Mouse (Mus musculus): ENCODE measurements around the gene Tmem138. TPM values are rescaled to one million over a fixed set of nuclear protein-coding genes. Genes with fewer than 3 reads are reported as not detected.

Gene Tmem138
- total and polyA plus RNA-seq, 3 experiments = 11.9 to 25.2 TPM; not detected in 1

DNA sequence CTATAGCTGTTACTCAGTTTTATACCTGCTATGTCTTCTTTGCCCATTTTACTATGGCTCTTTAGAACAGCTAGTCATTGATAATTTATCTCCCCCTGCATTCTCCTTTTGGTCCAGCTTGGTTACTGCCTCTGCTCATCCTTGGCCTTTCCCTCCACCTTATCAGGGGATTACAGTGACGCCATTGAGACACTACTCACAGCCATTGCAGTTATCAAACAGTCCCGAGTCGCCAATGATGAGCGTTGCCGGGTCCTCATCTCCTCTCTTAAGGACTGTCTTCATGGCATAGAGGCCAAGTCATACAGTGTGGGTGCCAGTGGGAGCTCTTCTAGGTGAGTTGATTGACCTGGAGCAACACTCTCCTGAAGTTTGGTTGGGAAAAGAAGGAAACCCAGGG, 37.7 kb downstream of the Tmem138 start:
- Histone ChIP-seq H3K27me3 (ENCODE audit: control insufficient read depth in 1 of 2, insufficient read depth in 2 of 2, low read length in 2 of 2) (no peaks in the 10 kb centered on the region), H3K9me3 (replicated peaks; ENCODE audit: insufficient read depth, low read length) (no peaks in the 10 kb centered on the region), H3K36me3 (ENCODE audit: control insufficient read depth in 1 of 2, insufficient read depth in 2 of 2, low read length in 2 of 2) (peaks cover 5 to 53% of the 10 kb centered on the region in 2 experiments), H3K9ac (ENCODE audit: control insufficient read depth, low read depth, low read length, poor library complexity, severe bottlenecking) (no peak overlapping the region), H3K4me1 (ENCODE audit: control insufficient read depth in 1 of 2, insufficient read depth in 2 of 2, low read length in 2 of 2) (no peaks in the 10 kb centered on the region), H3K79me2 (ENCODE audit: control insufficient read depth, insufficient read depth, low read length, poor library complexity) (no peaks in the 10 kb centered on the region), H3K4me3 (ENCODE audit: control insufficient read depth in 1 of 2, insufficient read depth in 1 of 2, low read depth in 2 of 2, low read length in 2 of 2) (no peak overlapping the region), H3K27ac (ENCODE audit: control insufficient read depth, low read depth, low read length) (no peak overlapping the region)
- DNase-seq (ENCODE audit: low read depth, low spot score) = no peak
- no peak for TF ChIP-seq UBTF (IDR thresholded peaks at IDR 0.05; ENCODE audit: borderline replicate concordance, insufficient read depth, low read depth, low read length)
- TF ChIP-seq RAD21 (IDR thresholded peaks at IDR 0.05; ENCODE audit: low read depth, low read length) = no peak
- no peak for TF ChIP-seq ZNF384 (IDR thresholded peaks at IDR 0.05; ENCODE audit: low read depth, low read length)
- TF ChIP-seq GABPA (IDR thresholded peaks at IDR 0.05; ENCODE audit: low read depth, low read length) = no peak
- TF ChIP-seq RCOR1 (IDR thresholded peaks at IDR 0.05; ENCODE audit: low read depth, low read length) = no peak
- TF ChIP-seq EP300 (IDR thresholded peaks at IDR 0.05; ENCODE audit: low read depth in 1 of 2, low read length in 2 of 2) = no peak
- no peak for TF ChIP-seq JUND (IDR thresholded peaks at IDR 0.05; ENCODE audit: low read depth, low read length)
- TF ChIP-seq ZKSCAN1 (IDR thresholded peaks at IDR 0.05; ENCODE audit: low read depth, low read length) = no peak
- no peak for TF ChIP-seq MYC (IDR thresholded peaks at IDR 0.05; ENCODE audit: low read depth, low read length)
- no peak for TF ChIP-seq SIN3A (IDR thresholded peaks at IDR 0.05; ENCODE audit: low read length)

DNA sequence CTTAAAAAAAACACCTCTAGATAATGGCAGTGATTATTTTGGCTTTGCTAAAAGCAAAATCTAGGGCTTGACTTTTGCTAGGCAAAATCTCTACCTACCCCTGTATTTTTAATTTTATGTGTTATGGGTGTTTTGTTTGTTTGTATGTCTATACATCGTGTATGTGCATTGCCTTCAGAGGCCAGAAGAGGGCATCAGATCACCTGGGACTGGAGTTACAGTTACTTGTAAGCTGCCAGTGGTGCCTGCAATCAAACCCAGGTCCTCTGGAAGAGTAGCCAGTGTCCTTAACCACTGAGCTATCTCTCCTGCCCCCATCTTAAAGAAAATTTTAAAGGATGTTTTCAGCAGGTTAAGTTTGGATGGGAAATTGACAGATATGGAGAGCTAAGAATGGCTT, 47.1 kb downstream of the Tmem138 start:
- Histone ChIP-seq H3K4me1 (ENCODE audit: control insufficient read depth in 1 of 2, insufficient read depth in 2 of 2, low read length in 2 of 2) (peaks cover 4 to 8% of the 10 kb centered on the region in 2 experiments), H3K36me3 (ENCODE audit: control insufficient read depth in 1 of 2, insufficient read depth in 2 of 2, low read length in 2 of 2) (peaks cover 20 to 48% of the 10 kb centered on the region in 2 experiments), H3K9ac (ENCODE audit: control insufficient read depth, low read depth, low read length, poor library complexity, severe bottlenecking) (no peak overlapping the region), H3K79me2 (ENCODE audit: control insufficient read depth, insufficient read depth, low read length, poor library complexity) (peaks cover 31% of the 10 kb centered on the region), H3K9me3 (replicated peaks; ENCODE audit: insufficient read depth, low read length) (no peaks in the 10 kb centered on the region), H3K27me3 (ENCODE audit: control insufficient read depth in 1 of 2, insufficient read depth in 2 of 2, low read length in 2 of 2) (no peaks in the 10 kb centered on the region), H3K4me3 (ENCODE audit: control insufficient read depth in 1 of 2, insufficient read depth in 1 of 2, low read depth in 2 of 2, low read length in 2 of 2) (no peak overlapping the region), H3K27ac (ENCODE audit: control insufficient read depth, low read depth, low read length) (no peak overlapping the region)
- peak; percentile 71 for DNase-seq (ENCODE audit: low read depth, low spot score)
- no peak for TF ChIP-seq GABPA (IDR thresholded peaks at IDR 0.05; ENCODE audit: low read depth, low read length)
- no peak for TF ChIP-seq CHD1 (IDR thresholded peaks at IDR 0.05; ENCODE audit: low read depth, low read length)
- TF ChIP-seq POLR2AphosphoS2 (IDR thresholded peaks at IDR 0.05; ENCODE audit: low read length) = no peak
- no peak for TF ChIP-seq SIN3A (IDR thresholded peaks at IDR 0.05; ENCODE audit: low read length)
- no peak for TF ChIP-seq JUND (IDR thresholded peaks at IDR 0.05; ENCODE audit: low read depth, low read length)
- no peak for TF ChIP-seq UBTF (IDR thresholded peaks at IDR 0.05; ENCODE audit: borderline replicate concordance, insufficient read depth, low read depth, low read length)
- no peak for TF ChIP-seq ZNF384 (IDR thresholded peaks at IDR 0.05; ENCODE audit: low read depth, low read length)
- TF ChIP-seq USF2 (IDR thresholded peaks at IDR 0.05; ENCODE audit: borderline replicate concordance in 1 of 2, insufficient read depth in 1 of 2, low read depth in 1 of 2, low read length in 2 of 2) = no peak
- TF ChIP-seq RCOR1 (IDR thresholded peaks at IDR 0.05; ENCODE audit: low read depth, low read length) = no peak
- no peak for TF ChIP-seq MYC (IDR thresholded peaks at IDR 0.05; ENCODE audit: low read depth, low read length)
- no peak for TF ChIP-seq ZC3H11A (IDR thresholded peaks at IDR 0.05; ENCODE audit: low read depth, low read length)
- TF ChIP-seq ELF1 (IDR thresholded peaks at IDR 0.05; ENCODE audit: low read depth, low read length) = no peak
- TF ChIP-seq HCFC1 (IDR thresholded peaks at IDR 0.05; ENCODE audit: low read depth, low read length) = no peak
- peak in 2 of 3 experiments; percentile 55 to 66; a peak in 5 of 6 replicates for TF ChIP-seq CTCF (IDR thresholded peaks at IDR 0.05 in 2 of 3, conservative IDR thresholded peaks at IDR 0.05 in 1 of 3; ENCODE audit: control insufficient read depth in 1 of 3, insufficient read depth in 1 of 3, low read depth in 2 of 3, low read length in 3 of 3, poor library complexity in 1 of 3, severe bottlenecking in 1 of 3)
- no peak for TF ChIP-seq EP300 (IDR thresholded peaks at IDR 0.05; ENCODE audit: low read depth in 1 of 2, low read length in 2 of 2)
- TF ChIP-seq MEF2A (IDR thresholded peaks at IDR 0.05; ENCODE audit: extremely low read depth, insufficient replicate concordance, low read depth, low read length, poor library complexity, severe bottlenecking) = no peak
- no peak for TF ChIP-seq TBP (IDR thresholded peaks at IDR 0.05; ENCODE audit: low read depth, low read length)
- TF ChIP-seq RAD21 (IDR thresholded peaks at IDR 0.05; ENCODE audit: low read depth, low read length) = peak; percentile 35
- no peak for TF ChIP-seq ZKSCAN1 (IDR thresholded peaks at IDR 0.05; ENCODE audit: low read depth, low read length)
- no peak for TF ChIP-seq MXI1 (IDR thresholded peaks at IDR 0.05; ENCODE audit: low read depth, low read length)
- TF ChIP-seq MYB (IDR thresholded peaks at IDR 0.05; ENCODE audit: low read depth, low read length) = no peak
- TF ChIP-seq SMC3 (IDR thresholded peaks at IDR 0.05; ENCODE audit: low read depth, low read length) = peak; percentile 41
